Mouse (Mus musculus) liver, postnatal 0 days (tissue): ENCODE measurements around the gene Armc3. TPM values are rescaled to one million over a fixed set of nuclear protein-coding genes. Genes with fewer than 3 reads are reported as not detected.
"Not testable (repeated sequence)": the region's sequence is repeated elsewhere in the genome, so short reads cannot be mapped to it uniquely, and the experiment has no call there.

Experiments used
- ATAC-seq: fragments of 200-750 bp; cut with Nextera tagmentation; 2 replicates; pipeline ENCODE4 v1.8.0; 2017; ENCODE audit warnings: mild to moderate bottlenecking, moderate library complexity
- DNase-seq: peaks from one replicate; pipeline ENCODE4 v3.0.0-alpha.2; 2016
- H3K27ac ChIP-seq: fragments of 300-500 bp; sonication (generic); 2 replicates; pipeline ENCODE4 v1.5.1; 2014; ENCODE audit warnings: antibody characterized with exemption, moderate library complexity, mild to moderate bottlenecking, low read depth
- H3K27me3 ChIP-seq: fragments of 300-500 bp; sonication (generic); 2 replicates; pipeline ENCODE4 v1.6.1; 2014; ENCODE audit warnings: low read length, control low read depth, mixed read lengths; ENCODE audit not compliant: insufficient read depth
- H3K36me3 ChIP-seq: fragments of 300-500 bp; sonication (generic); replicated peaks from 2 replicates; pipeline ENCODE4 v1.6.1; 2014; ENCODE audit warnings: mild to moderate bottlenecking, control low read depth, low read length, moderate library complexity, mixed read lengths; ENCODE audit not compliant: insufficient read depth
- H3K4me1 ChIP-seq: fragments of 300-500 bp; sonication (generic); 2 replicates; pipeline ENCODE4 v1.6.1; 2014; ENCODE audit warnings: antibody characterized with exemption, mild to moderate bottlenecking, control low read depth; ENCODE audit not compliant: insufficient read depth
- H3K4me2 ChIP-seq: fragments of 300-500 bp; sonication (generic); 2 replicates; pipeline ENCODE4 v1.6.1; 2014; ENCODE audit warnings: low read depth, mild to moderate bottlenecking, low read length, moderate library complexity, mixed read lengths
- H3K4me3 ChIP-seq: fragments of 300-500 bp; sonication (generic); 2 replicates; pipeline ENCODE4 v1.5.1; 2014; ENCODE audit warnings: low read depth, low read length
- H3K9ac ChIP-seq: fragments of 300-500 bp; sonication (generic); replicated peaks from 2 replicates; pipeline ENCODE4 v1.6.1; 2014; ENCODE audit warnings: mild to moderate bottlenecking, moderate library complexity
- H3K9me3 ChIP-seq: fragments of 300-500 bp; sonication (generic); 2 replicates; pipeline ENCODE4 v1.6.1; 2016; ENCODE audit warnings: mild to moderate bottlenecking, control low read depth, low read length, mixed read lengths
- CTCF ChIP-seq: sonication (generic); IDR thresholded peaks from 2 replicates; pipeline ENCODE4 v1.5.1; 2016; ENCODE audit warnings: antibody characterized with exemption, low read depth
- EP300 ChIP-seq: IDR thresholded peaks from 2 replicates; pipeline ENCODE4 v1.6.1; 2016; ENCODE audit warnings: antibody characterized with exemption, low read depth, mild to moderate bottlenecking
- WGBS: fragments of 180-500 bp; shearing (Covaris S2); extraction: QIAGEN DNeasy Blood & Tissue Kit; methylation state at CpG from one replicate; pipeline ENCODE4 v1.1.7; 2014; ENCODE audit not compliant: insufficient replicate concordance; 5-methylcytosine and 5-hydroxymethylcytosine counted together
- polyA plus RNA-seq: library from polyadenylated mRNA; unstranded; fragments of >200 nt; fragmentation: Nextera tagmentation; extraction: Ambion mirVana; gene quantifications from 2 replicates; pipeline ENCODE4 v1.2.1, GENCODE M21; 2015

The Armc3 gene
- polyA plus RNA-seq, 1 experiment from 2014 or later, result 0.21 TPM

DNA sequence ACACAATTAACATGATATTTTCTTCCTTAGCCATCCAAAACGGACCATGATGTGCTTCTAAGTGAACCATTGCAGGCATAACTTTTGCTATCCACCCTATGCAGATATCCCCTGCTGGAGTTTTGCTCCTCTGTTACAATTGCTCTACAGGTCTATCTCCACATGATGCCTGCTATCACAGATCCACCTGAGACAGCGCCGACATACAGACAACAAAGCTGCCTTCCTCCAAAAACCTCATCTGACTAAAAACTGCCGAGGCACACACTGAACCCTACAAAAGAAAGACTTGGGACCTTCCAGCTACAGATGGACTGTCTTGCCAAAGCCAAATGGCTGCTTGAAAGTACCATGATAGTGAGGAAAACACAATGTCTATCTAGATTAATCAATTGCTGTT, 117.6 kb downstream of the Armc3 start:
- Histone ChIP-seq H3K27ac (no peak overlapping the region), H3K4me3 (no peak overlapping the region), H3K36me3 (no peaks in the 10 kb centered on the region), H3K4me1 (no peaks in the 10 kb centered on the region), H3K4me2 (no peak overlapping the region), H3K27me3 (no peaks in the 10 kb centered on the region), H3K9ac (no peak overlapping the region), H3K9me3 (peaks cover 2% of the 10 kb centered on the region; the same call in 1 of the 2 replicates)
- DNase-seq (no peak), ATAC-seq (no peak)
- no peak for TF ChIP-seq EP300
- no peak for TF ChIP-seq CTCF
- 65% methylated on average over 4 of the region's 4 CpGs for WGBS

DNA sequence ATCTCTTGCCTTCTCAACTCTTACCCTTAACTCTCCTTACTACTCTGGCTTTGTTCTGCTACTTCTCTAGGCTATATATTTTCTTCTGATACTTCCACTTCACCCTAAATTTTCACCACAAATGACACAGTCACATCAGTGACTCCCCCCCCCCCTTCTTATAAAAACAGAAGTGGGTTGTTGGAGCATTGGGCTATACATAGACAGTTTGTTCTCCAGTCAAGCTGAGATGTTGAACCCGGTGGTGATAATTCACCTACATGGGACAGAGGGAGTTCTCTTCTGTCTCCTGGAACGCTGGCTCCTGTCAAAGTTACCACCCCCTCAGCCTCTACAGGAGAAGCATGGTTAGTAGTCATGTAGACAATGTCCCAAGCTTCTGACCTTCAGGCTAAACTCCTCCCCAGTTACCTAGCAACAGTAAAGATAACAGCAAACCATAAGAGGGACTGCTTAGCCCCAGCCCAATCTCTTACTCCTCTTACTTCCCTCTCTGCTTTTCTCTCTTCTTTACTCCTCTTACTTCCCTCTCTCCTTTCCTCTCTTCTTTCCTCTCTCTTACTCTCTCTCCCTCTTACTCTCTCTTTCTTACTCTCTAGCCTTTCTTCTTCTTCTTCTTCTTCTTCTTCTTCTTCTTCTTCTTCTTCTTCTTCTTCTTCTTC, 118.2 kb downstream of the Armc3 start:
- H3K27me3 ChIP-seq, H3K4me3 ChIP-seq, ATAC-seq, H3K4me2 ChIP-seq, H3K27ac ChIP-seq, H3K4me1 ChIP-seq, H3K9ac ChIP-seq, H3K9me3 ChIP-seq, H3K36me3 ChIP-seq, DNase-seq: not testable (repeated sequence)
- WGBS, result 53% methylated on average over 2 of the region's 2 CpGs

DNA sequence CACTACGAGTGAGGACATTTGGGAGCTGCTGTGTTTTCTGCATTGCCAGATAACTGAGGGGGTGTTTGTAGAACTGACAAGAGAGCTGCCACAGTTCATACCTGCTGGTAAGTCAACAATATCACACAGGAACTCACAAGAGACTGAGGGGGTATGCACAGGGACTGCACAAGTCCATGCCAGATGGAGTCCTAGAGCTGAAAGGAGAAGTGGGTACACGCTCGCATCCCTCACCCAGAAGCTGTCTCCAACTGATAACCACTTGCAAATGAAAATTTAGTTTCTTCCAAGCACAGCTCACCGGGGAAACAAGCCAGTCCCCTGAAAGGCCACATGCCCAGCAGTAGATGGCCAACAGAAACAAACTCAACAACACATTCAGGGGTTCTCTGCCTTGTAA, 119.4 kb downstream of the Armc3 start:
- Histone ChIP-seq H3K36me3 (no peaks in the 10 kb centered on the region), H3K27ac (no peak overlapping the region), H3K9me3 (peaks cover 2% of the 10 kb centered on the region; the same call in 1 of the 2 replicates), H3K27me3 (no peaks in the 10 kb centered on the region), H3K4me1 (no peaks in the 10 kb centered on the region), H3K4me3 (no peak overlapping the region), H3K9ac (no peak overlapping the region), H3K4me2 (no peak overlapping the region)
- ATAC-seq, result no peak
- WGBS, result 49% methylated on average over 4 of the region's 4 CpGs
- TF ChIP-seq CTCF (no peak), EP300 (no peak)
- DNase-seq, result no peak

DNA sequence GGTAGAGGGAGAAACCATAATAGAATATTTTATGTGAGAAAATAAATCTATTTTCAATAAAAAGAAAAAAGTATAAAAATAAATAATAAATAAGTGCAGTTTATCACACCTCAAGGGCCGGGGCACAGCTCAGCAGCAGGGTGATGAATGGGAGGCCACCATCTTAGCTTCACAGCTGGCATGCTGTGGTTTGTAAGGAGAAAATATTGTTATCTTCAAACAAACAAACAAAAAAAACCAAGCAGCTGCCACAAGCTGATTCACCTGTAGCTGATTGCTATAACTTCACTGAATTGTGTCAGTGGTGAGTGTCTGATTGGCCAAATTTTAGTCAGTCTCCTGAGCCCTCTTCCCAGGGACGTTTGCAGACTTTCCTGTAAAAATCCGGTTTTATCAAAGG, 120.2 kb downstream of the Armc3 start:
- H3K4me1 ChIP-seq, result no peaks in the 10 kb centered on the region
- DNase-seq (no peak), ATAC-seq (no peak)
- H3K9me3 ChIP-seq, result peaks cover 2% of the 10 kb centered on the region; the same call in 1 of the 2 replicates
- no peak overlapping the region for H3K27ac ChIP-seq
- no peak overlapping the region for H3K4me3 ChIP-seq
- H3K36me3 ChIP-seq, result no peaks in the 10 kb centered on the region
- H3K27me3 ChIP-seq, result no peaks in the 10 kb centered on the region
- WGBS, result 52% methylated on average over 3 of the region's 3 CpGs
- TF ChIP-seq CTCF, result no peak
- no peak for TF ChIP-seq EP300
- H3K4me2 ChIP-seq, result no peak overlapping the region
- no peak overlapping the region for H3K9ac ChIP-seq

DNA sequence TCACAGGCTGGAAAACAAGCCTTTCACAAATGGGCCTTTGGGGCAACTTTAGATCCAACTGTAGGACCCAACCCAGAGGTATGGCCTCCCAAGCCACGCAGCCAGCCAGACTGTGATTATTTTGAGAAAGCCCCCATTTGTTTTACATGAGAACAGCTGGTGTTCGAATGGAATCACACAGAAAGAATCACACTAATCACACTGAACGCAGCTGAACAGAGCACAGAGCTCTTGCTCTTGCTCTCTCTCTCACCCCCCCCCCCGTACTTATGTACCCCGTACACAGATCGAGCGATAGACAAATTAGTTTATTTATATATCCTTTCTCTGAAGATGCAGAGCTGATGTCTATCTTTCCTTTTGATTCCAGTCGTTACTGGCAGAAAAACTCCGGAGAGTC, 123.3 kb downstream of the Armc3 start:
- Histone ChIP-seq H3K9me3 (no peaks in the 10 kb centered on the region), H3K4me1 (no peaks in the 10 kb centered on the region), H3K9ac (no peak overlapping the region), H3K4me3 (no peak overlapping the region), H3K4me2 (no peak overlapping the region), H3K27ac (no peak overlapping the region), H3K36me3 (no peaks in the 10 kb centered on the region), H3K27me3 (no peaks in the 10 kb centered on the region)
- ATAC-seq (no peak), DNase-seq (no peak)
- TF ChIP-seq CTCF (no peak), EP300 (no peak)
- 80% methylated on average over 9 of the region's 9 CpGs for WGBS

DNA sequence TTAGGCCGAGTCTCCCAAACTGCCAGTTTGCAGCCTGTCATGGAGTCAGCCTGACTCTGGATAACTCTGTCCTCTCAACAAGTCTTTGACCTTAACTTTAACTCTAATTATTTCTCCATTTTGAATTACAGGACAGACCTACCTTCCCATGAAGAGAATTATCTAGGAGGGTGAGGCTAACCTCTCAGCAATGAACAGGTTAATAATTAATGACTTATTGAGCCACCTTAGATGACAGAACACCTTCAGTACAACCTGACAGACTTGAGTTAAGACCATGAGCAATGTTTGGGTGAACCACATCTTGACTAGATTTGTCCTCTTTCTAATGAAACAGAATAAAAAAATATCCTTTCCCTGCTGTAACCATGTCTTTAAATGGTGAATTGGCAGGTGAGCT, 127.3 kb downstream of the Armc3 start:
- no peak for DNase-seq
- WGBS, result 81% methylated on average over 1 of the region's 1 CpGs
- ATAC-seq, result no peak
- TF ChIP-seq EP300, result no peak
- no peak for TF ChIP-seq CTCF
- Histone ChIP-seq H3K27me3 (no peaks in the 10 kb centered on the region), H3K36me3 (no peaks in the 10 kb centered on the region), H3K4me2 (no peak overlapping the region), H3K9me3 (no peaks in the 10 kb centered on the region), H3K4me1 (no peaks in the 10 kb centered on the region), H3K4me3 (no peak overlapping the region), H3K27ac (no peak overlapping the region), H3K9ac (no peak overlapping the region)

DNA sequence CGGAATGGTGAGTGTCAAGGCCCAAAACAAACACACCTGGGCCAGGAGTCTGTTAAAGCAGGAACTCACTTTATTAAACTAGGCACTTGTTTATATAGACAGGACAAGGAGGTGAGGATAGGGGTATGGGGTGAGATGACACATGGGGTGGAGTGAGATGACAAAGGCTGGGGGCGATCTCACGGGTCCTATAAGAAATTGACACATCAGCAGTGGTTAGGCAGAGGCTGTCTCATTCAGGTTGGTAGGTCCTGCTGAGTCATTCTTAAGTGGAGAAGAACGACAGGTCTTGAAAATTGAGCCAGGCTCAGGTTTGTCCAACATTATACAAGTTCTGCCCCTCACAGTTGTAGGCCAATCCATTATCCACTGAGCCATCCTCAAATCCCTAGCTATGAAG, 128.7 kb downstream of the Armc3 start:
- ATAC-seq (no peak), DNase-seq (no peak)
- H3K9me3 ChIP-seq, result no peaks in the 10 kb centered on the region
- H3K4me3 ChIP-seq, result no peak overlapping the region
- no peak overlapping the region for H3K9ac ChIP-seq
- H3K27ac ChIP-seq, result no peak overlapping the region
- TF ChIP-seq CTCF (no peak), EP300 (no peak)
- WGBS, result 55% methylated on average over 4 of the region's 4 CpGs
- no peak overlapping the region for H3K4me2 ChIP-seq
- no peaks in the 10 kb centered on the region for H3K4me1 ChIP-seq
- no peaks in the 10 kb centered on the region for H3K36me3 ChIP-seq
- no peaks in the 10 kb centered on the region for H3K27me3 ChIP-seq
